Mouse (Mus musculus) midbrain, postnatal 0 days (tissue): Measurements from ENCODE around the gene Tnfsf11. TPM values are rescaled to one million over a fixed set of nuclear protein-coding genes. Genes with fewer than 3 reads are reported as not detected.

ENCODE experiments used
- ATAC-seq: fragments of 200-750 bp; cut with Nextera tagmentation; 2 replicates; pipeline ENCODE4 v1.8.0; 2017; ENCODE audit warnings: moderate number of reproducible peaks, mild to moderate bottlenecking, moderate TSS enrichment, moderate library complexity; ENCODE audit not compliant: low FRiP score
- DNase-seq: peaks from one replicate; pipeline ENCODE4 v3.0.0-alpha.2; 2015; ENCODE audit warnings: low spot score
- H3K27ac ChIP-seq: fragments of 300-500 bp; sonication (generic); 2 replicates; pipeline ENCODE4 v1.5.1; 2014; ENCODE audit warnings: low read depth, mild to moderate bottlenecking, low read length, mixed read lengths
- H3K27me3 ChIP-seq: fragments of 300-500 bp; sonication (generic); 2 replicates; pipeline ENCODE4 v1.6.1; 2014; ENCODE audit warnings: low read length, control low read depth, mixed read lengths; ENCODE audit not compliant: insufficient read depth
- H3K36me3 ChIP-seq: fragments of 300-500 bp; sonication (generic); 2 replicates; pipeline ENCODE4 v1.6.1; 2014; ENCODE audit warnings: low read length, control low read depth, mixed read lengths; ENCODE audit not compliant: insufficient read depth
- H3K4me1 ChIP-seq: fragments of 300-500 bp; sonication (generic); 2 replicates; pipeline ENCODE4 v1.6.1; 2014; ENCODE audit warnings: mild to moderate bottlenecking, control low read depth, antibody characterized with exemption, low read length, mixed read lengths; ENCODE audit not compliant: insufficient read depth
- H3K4me2 ChIP-seq: fragments of 300-500 bp; sonication (generic); 2 replicates; pipeline ENCODE4 v1.6.1; 2014; ENCODE audit warnings: low read depth, mild to moderate bottlenecking, low read length, mixed read lengths; ENCODE audit not compliant: poor library complexity, severe bottlenecking
- H3K4me3 ChIP-seq: fragments of 300-500 bp; sonication (generic); 2 replicates; pipeline ENCODE4 v1.5.1; 2014; ENCODE audit warnings: low read depth, mild to moderate bottlenecking, low read length, moderate library complexity
- H3K9ac ChIP-seq: fragments of 300-500 bp; sonication (generic); replicated peaks from 2 replicates; pipeline ENCODE4 v1.6.1; 2014; ENCODE audit warnings: mild to moderate bottlenecking, low read length, moderate library complexity, mixed read lengths; ENCODE audit not compliant: poor library complexity, severe bottlenecking
- H3K9me3 ChIP-seq: fragments of 300-500 bp; sonication (generic); 2 replicates; pipeline ENCODE4 v1.6.1; 2016; ENCODE audit warnings: low read length, control low read depth
- CTCF ChIP-seq: IDR thresholded peaks from 2 replicates; pipeline ENCODE4 v1.5.1; 2016; ENCODE audit warnings: antibody characterized with exemption, mild to moderate bottlenecking
- WGBS: fragments of 180-500 bp; shearing (Covaris S2); extraction: QIAGEN DNeasy Blood & Tissue Kit; methylation state at CpG from one replicate; pipeline ENCODE4 v1.1.7; 2014; 5-methylcytosine and 5-hydroxymethylcytosine counted together
- polyA plus RNA-seq: library from polyadenylated mRNA; unstranded; fragments of >200 nt; fragmentation: Nextera tagmentation; extraction: Ambion mirVana; gene quantifications from 2 replicates; pipeline ENCODE4 v1.2.1, GENCODE M21; 2015
- total RNA-seq: library from RNA; depleted of rRNA; stranded (reverse); fragments of >200 nt; gene quantifications from 2 replicates; pipeline ENCODE4 v1.2.3, GENCODE M21; 2014

The Tnfsf11 gene
- total and polyA plus RNA-seq, 2 experiments from 2014 or later: 0.14 to 0.22 TPM

DNA sequence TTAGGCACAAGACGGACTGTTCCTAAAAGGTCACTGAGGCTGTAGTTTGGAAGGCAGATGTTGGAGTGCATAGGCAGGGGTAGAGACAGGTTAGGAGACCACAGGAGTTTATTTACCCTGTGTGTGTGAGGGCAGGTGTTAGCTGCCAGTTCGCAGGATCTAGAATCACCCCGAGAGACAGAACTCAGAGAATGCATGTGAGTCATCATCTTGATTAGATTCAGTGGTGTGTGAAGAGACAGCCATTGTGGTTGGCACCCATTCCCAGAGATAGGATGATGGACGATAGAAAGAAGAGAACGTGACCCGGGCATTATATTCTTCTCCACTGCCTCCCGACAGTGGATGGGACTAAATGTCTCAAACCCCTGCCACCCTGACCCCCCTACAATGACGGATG, 35.2 kb upstream of the Tnfsf11 start:
- Histone ChIP-seq H3K9ac (no peak overlapping the region), H3K9me3 (no peaks in the 10 kb centered on the region), H3K36me3 (no peaks in the 10 kb centered on the region), H3K4me1 (no peaks in the 10 kb centered on the region), H3K4me2 (no peak overlapping the region), H3K27me3 (no peaks in the 10 kb centered on the region), H3K27ac (no peak overlapping the region), H3K4me3 (no peak overlapping the region)
- WGBS: 75% methylated on average over 8 of the region's 8 CpGs
- DNase-seq (no peak), ATAC-seq (no peak)
- TF ChIP-seq CTCF: no peak

DNA sequence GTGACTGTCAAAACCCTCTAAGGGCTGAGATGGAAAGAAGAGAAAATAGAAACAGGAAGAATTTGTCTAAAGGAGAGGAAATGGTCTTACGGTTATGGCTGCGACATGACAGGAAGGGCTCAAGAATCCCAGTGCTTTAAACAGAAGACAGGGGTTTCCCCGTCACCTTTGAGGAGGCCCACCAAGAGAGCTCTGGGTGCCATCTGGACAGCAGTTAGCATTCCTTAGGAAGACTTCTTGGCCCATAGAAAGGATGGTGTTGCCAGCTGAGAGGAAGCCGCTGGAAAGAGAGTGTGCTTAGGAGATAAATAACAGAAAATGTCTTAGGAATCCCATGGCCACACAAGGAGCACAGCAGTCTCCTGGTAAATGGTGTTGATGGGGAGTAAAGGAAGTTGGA, 34.3 kb upstream of the Tnfsf11 start:
- ATAC-seq: no peak
- Histone ChIP-seq H3K27ac (no peak overlapping the region), H3K4me2 (no peak overlapping the region), H3K4me3 (no peak overlapping the region), H3K36me3 (no peaks in the 10 kb centered on the region), H3K9me3 (no peaks in the 10 kb centered on the region), H3K27me3 (no peaks in the 10 kb centered on the region), H3K9ac (no peak overlapping the region), H3K4me1 (no peaks in the 10 kb centered on the region)
- WGBS: 94% methylated on average over 4 of the region's 4 CpGs
- DNase-seq: no peak
- no peak for TF ChIP-seq CTCF

DNA sequence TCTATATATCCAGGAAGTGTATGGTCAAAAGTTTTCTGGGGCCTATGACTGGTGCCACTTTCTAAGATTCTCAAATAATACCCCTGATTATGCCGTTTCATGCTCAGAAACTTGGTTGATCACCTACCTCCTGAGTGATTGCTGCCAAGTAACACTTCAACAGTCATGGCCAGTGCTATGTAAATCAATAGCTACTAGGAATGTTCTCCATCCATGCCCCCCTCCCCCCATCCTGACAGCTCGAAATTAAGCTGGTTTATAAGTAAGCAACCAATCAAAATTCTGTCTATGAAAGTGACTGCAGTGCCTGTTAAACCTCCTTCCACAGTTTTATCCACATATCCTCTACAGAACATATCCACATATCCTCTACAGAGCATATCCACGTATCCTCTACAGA, 25.5 kb upstream of the Tnfsf11 start:
- 85% methylated on average over 3 of the region's 3 CpGs for WGBS
- TF ChIP-seq CTCF: no peak
- no peak for ATAC-seq
- Histone ChIP-seq H3K9ac (no peak overlapping the region), H3K27ac (no peak overlapping the region), H3K9me3 (no peaks in the 10 kb centered on the region), H3K4me1 (no peaks in the 10 kb centered on the region), H3K27me3 (no peaks in the 10 kb centered on the region), H3K4me2 (no peak overlapping the region), H3K36me3 (no peaks in the 10 kb centered on the region), H3K4me3 (no peak overlapping the region)
- no peak for DNase-seq

DNA sequence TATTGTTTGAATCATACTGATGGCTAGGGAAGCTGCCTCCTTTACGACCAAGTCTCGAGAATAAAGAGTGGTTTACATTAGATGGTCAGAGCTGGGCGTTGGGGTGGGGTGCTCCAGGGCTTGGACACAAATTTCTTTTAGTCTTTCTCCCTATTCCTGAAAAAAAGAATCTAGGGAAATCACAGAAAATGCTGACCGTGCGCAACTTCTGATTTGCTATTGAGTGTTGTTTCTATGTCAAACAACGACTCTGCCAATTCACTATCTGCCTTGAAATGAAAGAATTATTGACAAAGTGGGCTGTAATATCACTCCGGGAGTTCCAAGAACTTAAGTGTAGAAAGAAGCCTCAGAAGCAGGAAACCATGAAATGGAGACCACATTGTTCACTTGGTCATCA, 23.5 kb upstream of the Tnfsf11 start:
- ATAC-seq: no peak
- no peak for TF ChIP-seq CTCF
- no peak for DNase-seq
- H3K4me3 ChIP-seq: no peak overlapping the region
- no peaks in the 10 kb centered on the region for H3K27me3 ChIP-seq
- no peak overlapping the region for H3K4me2 ChIP-seq
- H3K36me3 ChIP-seq: no peaks in the 10 kb centered on the region
- no peak overlapping the region for H3K9ac ChIP-seq
- H3K4me1 ChIP-seq: no peaks in the 10 kb centered on the region
- no peaks in the 10 kb centered on the region for H3K9me3 ChIP-seq
- H3K27ac ChIP-seq: no peak overlapping the region
- WGBS: 71% methylated on average over 7 of the region's 7 CpGs

DNA sequence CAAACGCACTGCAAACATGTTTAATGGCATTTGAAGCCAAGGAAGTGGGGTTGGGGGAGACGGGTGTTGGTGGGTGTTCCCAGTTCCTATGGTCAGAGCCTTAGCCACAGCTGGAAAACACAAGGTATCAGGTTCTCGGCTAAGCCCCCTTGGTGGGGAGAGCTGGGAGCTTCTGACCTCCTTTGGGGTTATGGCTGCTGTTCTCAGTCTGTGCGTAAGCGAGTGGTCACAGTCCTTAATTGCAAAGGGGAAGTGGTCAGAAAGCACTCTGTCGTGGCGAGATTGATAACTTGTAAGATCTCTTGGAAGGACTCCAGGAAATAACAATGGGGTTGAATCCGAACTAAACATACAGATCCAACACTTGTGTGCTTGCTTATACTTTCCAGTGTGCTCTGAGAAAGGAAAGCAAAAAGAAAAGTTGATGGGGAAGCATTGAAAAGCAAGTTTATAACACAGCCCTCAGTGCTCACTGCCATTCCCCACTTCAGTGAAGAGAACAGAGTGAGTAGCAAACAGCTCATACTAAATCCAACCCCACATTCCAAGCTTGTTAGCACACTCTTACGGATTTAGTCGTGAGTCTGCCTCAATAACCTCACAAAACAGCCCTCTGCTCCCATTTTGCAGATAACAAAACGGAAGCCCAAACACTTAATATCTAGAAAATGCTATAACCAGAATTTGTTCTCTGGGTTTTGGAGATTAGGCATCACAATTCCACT, 22.9 kb upstream of the Tnfsf11 start:
- no peak for ATAC-seq
- TF ChIP-seq CTCF: no peak

DNA sequence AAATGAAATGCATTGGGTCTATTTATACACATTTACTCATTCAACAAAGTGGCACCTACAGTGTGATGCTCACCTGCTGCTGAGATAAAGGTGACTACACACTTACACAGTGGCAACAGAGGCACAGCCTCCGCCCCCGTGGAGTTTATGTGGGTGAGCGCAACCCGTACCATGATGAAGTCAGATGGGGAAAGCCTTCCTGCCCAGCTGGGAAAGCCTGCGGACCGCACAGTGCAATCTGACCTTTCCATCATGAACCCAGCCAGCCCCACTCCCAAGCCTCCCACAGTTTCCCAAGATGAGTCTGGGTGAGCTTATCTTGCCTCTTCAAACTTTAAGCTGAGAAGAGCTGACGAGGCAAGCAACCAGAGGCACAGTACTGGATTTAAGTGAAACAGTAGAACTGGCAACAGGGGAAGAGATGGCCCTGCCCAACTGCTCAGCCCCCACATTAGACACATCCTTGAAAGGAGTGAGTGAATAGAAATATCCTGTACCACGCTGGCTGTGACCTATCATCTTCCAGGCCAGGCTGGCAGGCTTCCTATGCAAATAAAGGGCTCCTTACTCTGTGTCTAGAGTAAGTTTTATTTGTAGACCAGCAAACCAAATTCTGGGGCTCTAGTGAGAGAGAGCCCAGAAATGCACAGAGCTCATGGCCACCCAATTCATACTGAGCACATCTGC, 22.1 kb upstream of the Tnfsf11 start:
- DNase-seq (no peak), ATAC-seq (no peak)
- no peaks in the 10 kb centered on the region for H3K4me1 ChIP-seq
- TF ChIP-seq CTCF: no peak
- no peaks in the 10 kb centered on the region for H3K9me3 ChIP-seq
- no peak overlapping the region for H3K4me3 ChIP-seq
- H3K4me2 ChIP-seq: no peak overlapping the region
- no peaks in the 10 kb centered on the region for H3K27me3 ChIP-seq
- 85% methylated on average over 8 of the region's 8 CpGs for WGBS
- H3K27ac ChIP-seq: no peak overlapping the region
- no peaks in the 10 kb centered on the region for H3K36me3 ChIP-seq
- no peak overlapping the region for H3K9ac ChIP-seq

More for the DNA sequence above, 22.9 kb upstream of the Tnfsf11 start:
- H3K27me3 ChIP-seq: no peaks in the 10 kb centered on the region
- WGBS: 56% methylated on average over 11 of the region's 11 CpGs
- no peak overlapping the region for H3K4me2 ChIP-seq
- no peak overlapping the region for H3K27ac ChIP-seq
- H3K4me1 ChIP-seq: no peaks in the 10 kb centered on the region
- no peaks in the 10 kb centered on the region for H3K9me3 ChIP-seq
- H3K4me3 ChIP-seq: no peak overlapping the region
- no peak overlapping the region for H3K9ac ChIP-seq
- DNase-seq: no peak
- no peaks in the 10 kb centered on the region for H3K36me3 ChIP-seq
